Mouse (Mus musculus) G1E (cell line): Measurements from ENCODE around the gene Zmat5. TPM values are rescaled to one million over a fixed set of nuclear protein-coding genes. Genes with fewer than 3 reads are reported as not detected.

ENCODE experiments used
- ATAC-seq: 2 replicates; pipeline ENCODE4 v1.8.0; 2016; ENCODE audit warnings: mild to moderate bottlenecking; ENCODE audit not compliant: insufficient number of reproducible peaks, poor library complexity, low FRiP score, severe bottlenecking; ENCODE audit errors: extremely low read depth
- DNase-seq: peaks from one replicate; pipeline ENCODE4 v3.0.0; 2012; ENCODE audit warnings: low spot score
- H3K27me3 ChIP-seq: 2 replicates; pipeline ENCODE4 v1.6.1; 2012; ENCODE audit warnings: mild to moderate bottlenecking, low read length, inconsistent platforms; ENCODE audit not compliant: insufficient read depth
- H3K36me3 ChIP-seq: replicated peaks from 2 replicates; pipeline ENCODE3; 2012; ENCODE audit warnings: mild to moderate bottlenecking, inconsistent platforms
- H3K4me1 ChIP-seq: 2 replicates; pipeline ENCODE4 v1.6.1; 2012; ENCODE audit warnings: low read depth, low read length, inconsistent platforms, mixed read lengths; ENCODE audit not compliant: insufficient read depth
- H3K4me3 ChIP-seq: 2 replicates; pipeline ENCODE4 v1.5.1; 2012; ENCODE audit warnings: low read depth, mild to moderate bottlenecking, inconsistent platforms, low read length, moderate library complexity, mixed read lengths
- H3K9me3 ChIP-seq: replicated peaks from 2 replicates; pipeline ENCODE4 v1.6.1; 2012; ENCODE audit warnings: inconsistent platforms
- CTCF ChIP-seq: IDR thresholded peaks from 2 replicates; pipeline ENCODE4 v1.5.1; 2012; ENCODE audit warnings: low read depth, low read length, inconsistent platforms, mixed read lengths
- GATA1 ChIP-seq: IDR thresholded peaks from 2 replicates; pipeline ENCODE4 v1.6.1; 2012; ENCODE audit warnings: borderline replicate concordance, low read length, inconsistent platforms, mixed read lengths
- GATA2 ChIP-seq: IDR thresholded peaks from 2 replicates; pipeline ENCODE4 v1.6.1; 2012; ENCODE audit warnings: low read depth, low read length, inconsistent platforms, borderline replicate concordance
- POLR2AphosphoS5 ChIP-seq: IDR thresholded peaks from 2 replicates; pipeline ENCODE4 v1.6.1; 2012; ENCODE audit warnings: low read depth, low read length, inconsistent platforms; ENCODE audit not compliant: insufficient replicate concordance
- TAL1 ChIP-seq: conservative IDR thresholded peaks from 2 replicates; pipeline ENCODE4 v1.6.1; 2012; ENCODE audit warnings: low read depth, low read length, inconsistent platforms, mixed read lengths
- polyA plus RNA-seq: library from polyadenylated mRNA; stranded (reverse); fragments of >175 nt; gene quantifications from 2 replicates; pipeline ENCODE4 v1.2.3, GENCODE M21; 2012
- total RNA-seq, 2 experiments: library from RNA; stranded (forward) in 1 of 2; stranded (reverse) in 1 of 2; fragments of 200-1000 nt in 1 of 2; fragments of >200 nt in 1 of 2; fragmentation: Nextera tagmentation in 1 of 2; gene quantifications; 2 replicates each; pipeline ENCODE4 v1.2.3; 2014 to 2017

Zmat5 gene
- total and polyA plus RNA-seq, 3 experiments = 11.9 to 94.1 (median 53.5) TPM

GRCm38 (mm10) chr11:4761991-4762390 is 57.5 kb downstream of the Zmat5 start:
- Histone ChIP-seq H3K4me1 (no peaks in the 10 kb centered on the region), H3K36me3 (peaks cover 24% of the 10 kb centered on the region), H3K9me3 (no peaks in the 10 kb centered on the region), H3K4me3 (no peak overlapping the region), H3K27me3 (peaks cover 25% of the 10 kb centered on the region; the same call in 1 of the 2 replicates)
- no peak for TF ChIP-seq GATA2
- TF ChIP-seq TAL1 = no peak
- no peak for TF ChIP-seq POLR2AphosphoS5
- no peak for TF ChIP-seq CTCF
- TF ChIP-seq GATA1 = no peak
- DNase-seq (no peak), ATAC-seq (no peak)

GRCm38 (mm10) chr11:4762511-4762910 is 58.0 kb downstream of the Zmat5 start:
- H3K4me1 ChIP-seq = no peaks in the 10 kb centered on the region
- DNase-seq = no peak
- ATAC-seq = no peak
- H3K36me3 ChIP-seq = peaks cover 29% of the 10 kb centered on the region
- no peaks in the 10 kb centered on the region for H3K9me3 ChIP-seq
- TF ChIP-seq GATA1 (no peak), TAL1 (no peak), POLR2AphosphoS5 (no peak), GATA2 (no peak), CTCF (no peak)
- H3K27me3 ChIP-seq = peaks cover 22% of the 10 kb centered on the region; the same call in 1 of the 2 replicates
- H3K4me3 ChIP-seq = no peak overlapping the region

GRCm38 (mm10) chr11:4763631-4764030 is 59.2 kb downstream of the Zmat5 start:
- TF ChIP-seq CTCF (no peak), GATA2 (no peak), GATA1 (no peak), POLR2AphosphoS5 (no peak), TAL1 (no peak)
- Histone ChIP-seq H3K9me3 (no peaks in the 10 kb centered on the region), H3K4me1 (no peaks in the 10 kb centered on the region), H3K27me3 (peaks cover 20% of the 10 kb centered on the region; the same call in 1 of the 2 replicates), H3K4me3 (no peak overlapping the region), H3K36me3 (peaks cover 41% of the 10 kb centered on the region)
- ATAC-seq (no peak), DNase-seq (no peak)

- H3K9me3 ChIP-seq = no peaks in the 10 kb centered on the region
- no peak overlapping the region for H3K4me3 ChIP-seq
- TF ChIP-seq GATA1 = no peak
- no peak for TF ChIP-seq GATA2
- TF ChIP-seq TAL1 = no peak
- TF ChIP-seq CTCF = no peak
- no peak for TF ChIP-seq POLR2AphosphoS5
- H3K27me3 ChIP-seq = peaks cover 20% of the 10 kb centered on the region; the same call in 1 of the 2 replicates
- ATAC-seq (no peak), DNase-seq (no peak)
- peaks cover 49% of the 10 kb centered on the region for H3K36me3 ChIP-seq
- no peaks in the 10 kb centered on the region for H3K4me1 ChIP-seq
Measured at GRCm38 (mm10) chr11:4764476-4764875, 60.0 kb downstream of the Zmat5 start.

- DNase-seq = no peak
- no peak for ATAC-seq
- H3K4me1 ChIP-seq = no peaks in the 10 kb centered on the region
- H3K4me3 ChIP-seq = no peak overlapping the region
- no peaks in the 10 kb centered on the region; the same call in 1 of the 2 replicates for H3K27me3 ChIP-seq
- no peaks in the 10 kb centered on the region for H3K9me3 ChIP-seq
- H3K36me3 ChIP-seq = peaks cover 87% of the 10 kb centered on the region
- TF ChIP-seq POLR2AphosphoS5 = no peak
- TF ChIP-seq GATA2 = no peak
- no peak for TF ChIP-seq TAL1
- no peak for TF ChIP-seq GATA1
- TF ChIP-seq CTCF = no peak
Measured at GRCm38 (mm10) chr11:4768399-4768798, 63.9 kb downstream of the Zmat5 start.

GRCm38 (mm10) chr11:4769293-4769692 is 64.8 kb downstream of the Zmat5 start:
- no peaks in the 10 kb centered on the region for H3K4me1 ChIP-seq
- DNase-seq (no peak), ATAC-seq (no peak)
- H3K9me3 ChIP-seq = no peaks in the 10 kb centered on the region
- H3K27me3 ChIP-seq = no peaks in the 10 kb centered on the region
- no peak overlapping the region for H3K4me3 ChIP-seq
- TF ChIP-seq GATA1 = no peak
- TF ChIP-seq GATA2 = no peak
- no peak for TF ChIP-seq POLR2AphosphoS5
- TF ChIP-seq CTCF = no peak
- TF ChIP-seq TAL1 = no peak
- H3K36me3 ChIP-seq = peaks cover 94% of the 10 kb centered on the region

GRCm38 (mm10) chr11:4769881-4770280 is 65.4 kb downstream of the Zmat5 start:
- DNase-seq = no peak
- Histone ChIP-seq H3K27me3 (no peaks in the 10 kb centered on the region), H3K36me3 (peaks cover 94% of the 10 kb centered on the region), H3K4me3 (no peak overlapping the region), H3K4me1 (no peaks in the 10 kb centered on the region), H3K9me3 (no peaks in the 10 kb centered on the region)
- ATAC-seq = no peak
- no peak for TF ChIP-seq GATA2
- no peak for TF ChIP-seq TAL1
- TF ChIP-seq GATA1 = no peak
- no peak for TF ChIP-seq CTCF
- TF ChIP-seq POLR2AphosphoS5 = no peak
